Mouse (Mus musculus): Measurements from ENCODE around the gene Gnpat.

Gnpat gene

DNA sequence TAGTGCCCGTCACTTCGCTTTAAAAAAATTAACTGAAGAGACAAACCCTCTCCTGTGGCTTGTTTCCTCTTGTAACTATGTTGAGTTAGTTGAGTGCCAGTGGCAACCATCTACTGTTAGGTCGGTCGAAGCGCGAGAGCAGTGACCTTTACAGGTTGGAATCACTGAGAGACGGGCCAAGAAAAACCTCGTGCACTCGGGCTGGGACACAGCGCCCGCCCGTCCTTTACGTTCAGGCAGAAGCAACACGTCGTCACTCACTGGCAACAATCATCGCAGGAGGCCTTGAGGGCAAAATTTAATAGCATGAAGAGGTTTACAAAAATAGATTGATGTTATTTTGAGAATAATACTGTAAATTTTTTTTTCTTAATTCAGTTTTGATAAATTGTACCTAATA is 47.1 kb downstream of the Gnpat start:
- no peak for DNase-seq

DNA sequence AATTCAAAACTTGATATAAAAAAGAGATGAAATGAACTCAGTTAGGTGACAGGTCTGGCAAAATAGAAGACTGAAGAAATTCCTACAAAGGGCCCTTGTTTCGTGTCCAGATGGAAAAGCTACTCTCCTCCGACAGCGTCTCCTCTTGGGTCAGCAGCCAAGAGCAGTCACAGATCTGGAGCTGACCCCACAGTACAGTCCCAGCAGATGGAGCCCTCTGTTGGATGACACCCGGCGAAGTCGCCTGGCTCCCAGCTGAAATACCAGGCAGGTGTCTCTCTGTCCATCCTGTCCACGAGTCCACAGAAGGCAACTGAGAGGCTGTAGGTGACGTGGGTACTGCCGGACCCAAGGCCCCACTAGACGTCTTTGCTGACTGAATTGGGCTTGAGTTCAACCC is 47.5 kb downstream of the Gnpat start:
- DNase-seq: no peak

DNA sequence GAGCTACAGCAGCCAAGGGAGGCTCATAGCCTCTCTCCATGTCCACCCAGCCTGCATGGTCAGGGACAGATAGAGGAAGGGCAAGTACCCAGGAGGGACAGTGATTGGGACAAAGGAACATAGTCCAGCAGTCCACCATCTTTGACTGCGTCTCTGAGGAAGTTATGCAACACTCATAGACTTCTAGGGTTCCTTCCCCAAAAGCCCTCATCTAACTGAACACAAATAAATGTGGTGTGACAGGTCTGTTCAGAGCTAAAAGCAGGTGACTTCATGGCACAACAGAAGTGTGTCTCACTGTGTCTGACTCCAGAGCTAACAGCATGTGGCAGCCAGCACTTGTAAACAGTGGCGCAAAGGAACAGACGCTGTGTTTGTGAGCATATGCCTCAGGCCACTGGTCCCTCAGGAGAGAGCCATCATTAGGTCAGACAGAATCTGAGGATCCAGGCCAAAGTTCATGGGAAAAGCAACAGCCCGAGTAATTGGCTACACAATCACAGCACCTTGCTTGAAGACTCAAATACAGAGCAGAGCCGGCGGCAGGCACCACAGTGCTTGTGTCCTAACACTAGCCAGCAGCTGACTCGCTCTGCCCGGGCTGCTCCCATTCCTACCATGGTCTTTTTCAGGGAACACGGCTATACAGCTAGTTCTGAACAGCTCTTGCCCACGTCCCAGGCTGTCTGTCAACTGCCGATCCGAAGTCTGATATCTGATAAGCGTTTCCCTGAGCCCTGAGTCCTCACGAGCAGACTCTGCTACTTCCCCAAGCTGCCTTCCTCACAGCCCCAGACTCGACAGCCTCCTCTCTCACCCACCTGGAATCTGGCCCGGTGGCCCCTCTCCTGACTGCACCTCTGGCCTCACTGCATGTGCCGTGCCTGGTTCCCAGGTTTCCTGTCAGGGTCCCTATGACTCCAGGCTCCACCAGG is 49.4 kb downstream of the Gnpat start:
- no peak for DNase-seq

DNA sequence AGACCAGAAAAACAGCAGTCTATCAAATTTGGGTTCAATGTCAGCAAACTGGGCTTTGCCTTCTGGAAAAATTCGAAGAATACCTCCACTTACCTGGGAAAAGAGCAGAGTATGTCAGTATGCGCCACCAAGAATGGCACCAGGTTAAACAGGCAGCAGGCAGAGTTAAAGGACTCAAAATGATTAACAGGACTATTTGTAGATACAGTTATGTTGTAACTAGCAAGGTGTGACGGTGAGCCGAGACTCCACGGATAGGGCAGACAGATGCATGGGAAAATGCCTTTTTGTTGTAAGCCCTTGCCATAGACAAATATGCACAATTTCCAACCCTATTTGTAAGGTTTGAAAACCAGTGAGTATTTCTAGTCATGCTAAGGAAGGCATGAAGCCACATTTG is 51.2 kb downstream of the Gnpat start:
- no peak for DNase-seq

DNA sequence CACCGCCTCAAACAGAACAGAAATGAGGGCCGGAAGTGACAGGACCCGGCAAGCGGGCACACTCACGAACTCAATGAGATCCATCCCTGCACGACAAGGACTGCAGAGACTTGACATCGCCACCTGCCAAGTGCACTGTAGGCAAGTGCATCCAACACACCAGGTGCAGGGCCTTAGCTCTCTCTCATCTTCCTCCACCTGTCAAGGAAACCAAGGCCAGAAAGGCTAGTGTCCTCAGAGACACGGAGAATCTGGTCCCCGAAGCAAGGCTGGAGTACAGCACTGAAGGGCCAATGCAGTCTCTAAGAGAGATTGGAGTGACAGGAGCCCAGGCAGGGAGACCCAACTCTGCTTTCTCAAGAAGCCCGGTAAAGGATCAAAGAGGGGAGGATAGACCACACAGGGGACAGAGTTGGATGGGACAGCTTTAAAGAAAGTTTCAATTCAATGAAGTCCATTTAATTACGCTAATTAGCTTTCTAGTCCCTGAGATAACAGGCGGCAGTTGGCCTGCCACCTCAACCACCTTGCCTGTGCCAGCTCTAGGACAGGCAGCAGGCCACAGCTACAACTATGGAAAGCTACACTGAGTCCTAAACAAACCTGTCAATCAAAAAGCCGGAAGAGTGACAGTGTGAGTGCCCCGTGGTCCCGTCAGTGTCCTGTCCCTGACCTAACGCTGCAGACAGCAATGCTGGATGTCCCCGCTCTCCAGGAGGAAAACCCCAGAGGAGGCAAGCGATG is 55.1 kb downstream of the Gnpat start:
- no peak for DNase-seq

DNA sequence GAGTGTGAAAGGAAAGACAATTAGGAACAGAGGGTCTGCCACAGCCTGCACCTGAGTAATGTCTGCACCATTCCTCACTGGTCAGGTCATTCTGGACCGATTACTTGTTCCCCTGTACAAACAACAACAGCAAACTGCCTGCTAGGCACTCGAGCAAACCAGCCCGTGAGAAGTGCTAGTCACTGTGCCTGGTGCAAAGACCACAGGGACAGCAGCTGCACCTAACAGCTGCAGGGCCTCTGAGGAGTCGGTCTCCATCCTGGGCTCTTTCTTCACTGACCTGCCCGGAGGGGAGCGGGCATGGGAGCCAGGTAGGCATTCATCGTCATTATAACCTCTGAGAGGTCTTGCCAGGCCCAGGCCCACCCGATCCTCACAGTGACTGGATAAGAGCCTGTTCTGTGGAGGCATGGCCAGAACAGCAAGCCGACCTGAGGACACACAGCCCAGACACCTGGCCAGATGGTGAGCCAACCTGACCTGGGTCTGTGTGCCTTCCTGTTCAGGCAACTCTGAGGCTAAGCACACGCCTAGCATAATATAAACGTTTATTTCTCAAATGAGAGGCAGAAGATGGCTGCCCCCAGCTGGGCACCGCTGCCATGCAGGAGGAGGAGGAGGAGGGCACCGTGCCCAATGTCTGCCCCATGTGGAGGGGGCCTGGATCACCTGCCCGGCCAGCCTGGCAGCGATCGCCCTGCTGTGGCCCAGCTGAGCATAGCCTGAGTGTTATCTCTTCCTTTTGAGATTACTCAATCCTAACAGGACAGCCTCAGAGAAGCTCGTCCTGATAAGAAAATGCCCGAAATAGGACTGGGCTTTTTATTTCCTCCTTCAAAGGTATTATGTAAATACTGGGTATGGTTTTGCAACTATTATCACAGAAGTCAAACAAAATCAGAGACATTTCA is 58.8 kb downstream of the Gnpat start:
- DNase-seq: peak; percentile 28

DNA sequence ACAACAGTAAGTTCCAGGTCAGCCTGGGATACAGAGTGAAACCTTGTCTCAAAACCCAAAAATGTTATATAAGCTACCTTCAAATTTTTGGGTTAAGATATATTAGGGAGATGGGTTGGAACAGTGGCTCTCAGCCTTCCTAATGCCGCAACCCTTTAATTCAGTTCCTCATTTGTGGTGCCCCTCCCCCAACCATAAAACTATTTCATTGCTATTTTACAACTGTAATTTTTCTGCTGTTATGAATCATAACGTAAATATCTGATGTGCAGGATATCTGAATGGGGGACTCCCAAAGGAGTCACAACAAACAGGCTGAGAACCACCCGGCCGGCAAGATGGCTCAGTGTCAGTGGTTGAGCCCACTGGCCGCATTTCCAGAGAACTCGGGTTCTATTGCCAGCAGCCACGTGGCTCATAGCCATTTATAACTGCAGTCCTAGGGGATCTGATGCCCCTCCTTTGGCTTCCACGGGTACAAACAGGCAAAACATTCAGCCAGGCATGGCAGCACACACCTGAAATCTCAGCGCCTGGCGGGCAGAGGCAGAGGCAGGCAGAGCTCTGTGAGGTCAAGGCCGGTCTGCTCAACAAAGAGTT is 59.8 kb downstream of the Gnpat start:
- DNase-seq: no peak

DNA sequence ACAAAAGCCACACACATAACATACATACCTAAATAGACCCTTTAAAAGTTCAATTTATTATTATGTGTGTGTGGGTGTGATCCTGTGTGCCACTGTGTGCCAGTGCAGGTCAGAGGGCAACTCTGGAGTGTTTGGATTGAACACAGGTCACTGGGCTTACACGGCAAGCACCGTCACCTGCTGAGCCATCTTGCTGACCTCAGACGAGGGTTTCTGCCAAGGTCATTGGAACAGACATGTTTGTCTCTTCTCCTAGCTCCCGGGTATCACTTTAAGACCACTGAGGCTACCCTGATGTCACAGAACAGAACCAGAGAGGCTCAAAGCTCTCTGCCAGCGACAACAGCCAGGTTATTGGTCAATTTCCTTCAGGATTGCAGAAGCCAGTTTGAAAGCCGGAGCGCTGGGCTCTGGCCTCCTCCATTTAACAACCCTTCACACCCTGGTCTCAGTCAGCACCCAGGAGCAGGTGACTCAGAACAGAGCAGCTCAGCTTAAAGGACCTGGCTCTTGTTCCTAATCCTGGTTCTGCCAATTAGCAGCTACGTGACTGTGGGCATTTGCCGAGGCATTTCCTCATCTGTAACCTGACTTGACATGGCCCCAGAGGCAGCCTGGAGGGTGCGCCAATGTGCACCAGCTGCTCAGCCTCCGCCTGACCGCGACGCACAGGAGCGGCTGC is 61.3 kb downstream of the Gnpat start:
- DNase-seq: no peak

DNA sequence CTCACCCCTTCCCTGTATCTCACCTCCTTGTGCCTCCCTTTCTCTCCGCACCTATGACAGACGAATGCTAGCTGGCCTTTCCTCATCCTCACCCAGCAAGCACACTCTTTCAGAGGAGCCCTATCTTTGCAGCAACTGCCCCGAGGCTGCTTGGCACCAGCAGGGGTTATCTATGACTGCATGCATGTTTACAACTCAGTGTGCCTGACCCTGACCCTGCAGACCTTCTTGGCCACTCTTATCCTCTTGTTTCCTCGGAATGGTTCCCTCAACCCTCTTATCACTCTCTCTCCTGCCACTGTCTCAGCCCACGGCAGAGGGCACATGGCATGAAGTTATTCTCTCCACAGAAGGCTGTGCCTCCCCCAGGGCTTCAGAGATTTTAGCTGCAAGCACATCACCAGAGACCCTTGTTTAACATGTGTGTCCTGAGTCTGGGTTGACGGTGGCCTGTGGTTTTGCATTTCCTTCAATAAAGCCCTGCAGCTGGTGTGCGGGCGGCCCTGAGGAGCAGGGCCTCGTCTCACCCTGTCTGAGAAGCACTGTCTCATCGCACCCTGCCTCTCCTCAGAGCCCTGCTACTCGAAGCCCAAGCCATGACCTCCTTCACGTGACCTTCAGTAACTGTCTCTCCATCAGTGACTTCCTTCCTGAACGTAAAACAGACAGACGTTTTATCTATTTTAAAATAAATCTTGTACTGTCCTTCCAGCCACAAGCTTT is 62.9 kb downstream of the Gnpat start:
- DNase-seq: no peak

DNA sequence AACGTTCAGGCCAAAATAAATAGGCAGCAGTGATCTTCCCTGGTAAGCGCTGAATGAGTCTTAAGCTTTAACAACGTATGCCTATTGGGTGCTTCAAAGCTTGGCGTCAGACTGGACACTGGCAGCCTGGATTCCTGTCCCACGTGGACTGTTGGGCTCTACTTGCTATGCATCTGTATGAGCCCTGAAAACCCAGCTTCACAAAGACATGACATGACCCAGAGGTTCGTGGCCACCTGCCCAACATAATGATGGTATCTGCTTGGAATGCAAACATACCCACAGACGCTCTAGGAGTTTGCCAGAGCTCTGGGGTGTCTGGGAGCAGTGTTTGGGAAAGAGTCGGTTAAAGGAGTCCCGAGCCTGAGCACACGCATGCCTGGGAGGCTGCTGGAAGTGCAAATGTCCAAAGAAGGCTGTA is 63.5 kb downstream of the Gnpat start:
- peak; percentile 59 for DNase-seq

DNA sequence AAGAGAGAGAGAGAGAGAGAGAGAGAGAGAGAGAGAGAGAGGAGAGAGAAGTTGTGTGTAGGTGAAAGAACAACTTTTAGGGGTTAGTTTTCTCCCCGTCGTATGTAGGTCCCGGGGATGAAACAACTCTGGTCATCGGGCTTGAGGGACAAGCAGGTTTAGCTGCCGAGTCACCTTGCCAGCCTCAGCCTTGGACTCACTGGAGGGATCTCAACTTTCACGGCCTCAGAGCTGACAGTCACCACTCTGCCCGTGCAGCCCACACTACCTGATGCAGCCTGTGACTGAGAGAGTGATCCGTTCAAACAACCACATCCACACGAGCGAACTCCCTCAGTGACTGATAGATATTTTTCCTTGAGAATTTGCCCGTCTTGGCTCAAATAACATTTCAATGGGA is 66.2 kb downstream of the Gnpat start:
- DNase-seq: no peak

DNA sequence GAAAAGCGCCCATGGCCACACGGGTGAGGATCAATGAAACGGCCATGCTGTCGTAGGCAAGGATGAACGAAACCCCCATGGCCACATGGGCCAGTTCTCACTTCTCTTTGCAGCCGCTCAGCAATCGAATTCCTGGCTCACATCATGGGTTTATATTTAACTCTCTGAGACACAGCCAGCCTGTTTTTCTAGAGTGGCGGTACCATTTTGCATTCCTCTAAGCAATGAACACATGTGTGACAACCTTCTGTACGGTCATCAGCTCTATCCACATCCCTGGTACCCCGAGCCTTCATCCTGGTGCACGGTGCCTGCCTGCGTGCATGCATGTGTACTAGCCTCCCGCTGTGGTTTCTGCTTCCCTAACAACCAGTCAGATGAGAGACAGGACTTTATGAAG is 67.3 kb downstream of the Gnpat start:
- DNase-seq: no peak

DNA sequence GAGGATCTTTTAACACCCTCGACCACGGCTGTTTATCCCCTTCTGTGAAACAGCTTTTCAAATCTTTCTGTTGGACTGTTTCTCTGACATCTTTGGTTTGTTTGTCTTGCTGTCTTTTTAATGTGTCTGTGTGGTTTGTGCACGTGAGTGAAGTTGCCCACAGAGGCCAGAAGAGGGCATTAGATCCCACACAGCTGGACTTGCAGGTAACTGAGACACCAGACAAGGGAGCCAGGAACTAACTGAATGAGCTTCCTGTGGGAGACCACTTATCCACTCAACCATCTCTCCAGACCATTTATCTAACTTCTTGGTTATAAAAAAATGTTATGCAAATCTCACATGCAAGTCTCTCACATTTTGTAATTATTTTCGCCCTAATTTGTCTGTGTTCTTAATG is 67.8 kb downstream of the Gnpat start:
- DNase-seq: no peak

DNA sequence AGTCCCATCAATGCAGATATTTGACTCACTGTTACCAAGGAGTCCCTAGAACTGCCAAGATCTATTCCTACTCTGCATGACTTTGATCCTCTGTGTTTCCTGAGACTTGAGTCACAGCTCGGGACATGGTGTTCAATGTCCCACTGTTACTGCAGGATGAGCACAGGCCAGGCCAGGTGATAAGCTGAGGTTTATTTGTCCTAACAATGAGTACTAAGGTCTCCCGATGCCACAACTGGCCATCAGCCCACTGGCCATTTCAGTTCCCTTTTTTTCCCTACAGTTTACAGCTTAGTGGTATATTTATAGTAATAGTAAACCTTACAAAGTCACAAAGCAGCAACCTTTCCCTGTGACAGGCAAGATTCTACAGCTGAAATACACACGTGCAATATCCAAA is 69.6 kb downstream of the Gnpat start:
- no peak for DNase-seq

DNA sequence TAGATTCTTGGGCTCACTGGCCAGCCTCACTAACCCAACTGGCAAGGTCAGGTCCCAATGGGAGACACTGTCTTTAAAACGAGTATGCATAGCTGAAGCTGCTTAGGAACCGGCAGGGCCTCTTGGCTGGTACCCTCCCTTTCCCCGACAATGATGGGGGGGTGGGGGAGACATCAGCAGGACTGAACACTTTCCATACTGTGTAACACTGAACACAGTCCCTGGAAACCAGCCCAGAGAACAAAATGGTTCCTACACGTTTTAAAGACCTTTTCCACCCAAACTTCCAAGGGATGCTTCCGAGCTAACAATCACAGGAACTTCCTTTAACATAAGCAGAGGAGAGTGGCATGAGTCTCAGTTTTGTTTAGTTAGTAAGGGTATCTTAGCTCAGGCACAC is 72.3 kb downstream of the Gnpat start:
- no peak for DNase-seq

DNA sequence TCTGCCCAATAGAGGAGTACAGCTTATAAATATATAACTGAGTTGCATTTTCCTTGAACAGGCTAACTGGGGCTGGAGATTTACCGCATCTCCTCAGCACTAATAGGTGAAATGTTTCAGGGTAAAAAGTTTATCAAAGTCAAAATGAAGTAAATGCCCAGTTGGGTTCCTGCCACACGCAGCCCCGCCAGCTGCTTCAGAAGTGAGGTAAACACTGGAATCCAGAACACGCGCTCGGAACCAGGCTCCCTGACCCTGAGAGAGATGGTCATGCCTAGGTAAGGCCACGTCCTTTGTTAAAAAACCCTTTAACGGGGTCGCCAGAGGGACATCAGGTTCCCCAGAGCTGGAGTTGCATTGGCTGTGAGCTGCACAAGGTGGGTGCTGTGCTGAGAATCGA is 73.9 kb downstream of the Gnpat start:
- no peak for DNase-seq

DNA sequence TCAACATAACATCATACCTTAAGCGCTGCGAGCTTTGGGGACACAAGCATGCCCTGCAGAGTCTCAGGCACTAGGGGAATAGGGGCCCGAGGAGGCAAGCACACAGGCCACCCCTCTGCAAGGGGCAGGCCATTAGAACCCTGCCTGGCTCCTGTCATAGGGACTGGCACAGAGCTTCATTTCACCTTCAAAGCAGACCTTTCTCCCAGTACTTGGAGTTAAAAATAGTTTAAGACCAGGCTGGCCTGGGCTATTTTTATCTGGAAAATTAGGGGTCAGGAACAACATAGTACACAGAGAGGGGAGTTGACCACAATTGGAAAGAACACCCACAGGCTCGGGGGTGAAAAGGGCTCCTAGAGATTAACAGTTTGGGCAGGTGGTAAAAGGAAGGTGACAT is 74.5 kb downstream of the Gnpat start:
- no peak for DNase-seq
